Mouse (Mus musculus): Measurements from ENCODE around the gene Thsd4.

The Thsd4 gene

DNA sequence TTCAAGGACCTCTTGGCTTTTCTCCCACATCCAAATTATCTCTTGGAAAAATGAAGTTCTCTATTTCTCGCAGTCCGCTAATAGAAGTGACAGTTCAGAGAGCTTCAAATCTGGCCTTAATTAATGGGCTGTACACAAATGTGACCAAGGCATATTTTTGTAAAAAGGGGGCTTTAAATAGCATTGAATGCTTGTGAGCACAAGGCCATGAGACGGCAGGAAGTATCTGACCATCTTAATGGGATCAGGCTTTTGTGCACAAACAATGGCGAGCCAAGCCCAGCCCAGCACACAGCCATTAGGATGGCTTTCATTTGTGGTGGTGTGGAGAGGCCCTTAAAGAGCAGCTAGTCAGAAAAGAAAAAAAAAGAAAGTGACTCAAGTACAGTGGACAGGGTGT lies 445.4 kb downstream of the Thsd4 start:
- DNase-seq (ENCODE audit: low spot score in 2 of 2), result no peak

DNA sequence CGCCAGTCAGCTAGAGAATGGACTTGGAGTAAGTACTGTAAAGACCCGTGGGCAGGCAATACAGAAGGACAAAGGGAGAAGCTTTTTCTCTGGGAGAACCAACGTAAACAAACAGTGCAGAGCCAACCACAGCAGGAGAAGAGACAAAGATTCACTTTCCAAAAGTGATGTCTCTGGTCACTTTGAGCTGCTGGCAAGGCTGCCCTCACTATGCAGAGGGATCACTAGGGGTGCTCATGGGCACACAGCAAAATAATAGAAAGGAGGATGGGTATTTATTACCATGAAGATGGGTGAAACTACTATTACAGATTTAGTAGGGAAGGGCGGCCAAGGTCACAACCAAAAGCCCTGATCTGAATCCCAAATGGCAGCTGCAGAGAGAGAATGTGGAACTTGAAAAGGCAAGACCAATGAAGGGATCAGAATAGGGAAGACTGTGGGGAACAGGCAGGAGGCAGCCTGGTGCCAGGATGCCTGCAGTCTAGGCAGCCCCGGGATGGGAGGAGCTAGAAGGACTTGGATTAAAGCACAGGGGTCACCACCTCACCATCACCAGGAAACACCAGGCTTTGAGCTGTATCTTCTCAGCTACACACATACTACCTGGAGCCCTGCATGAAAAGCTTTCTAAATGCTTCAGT lies 450.1 kb downstream of the Thsd4 start:
- no peak for DNase-seq (ENCODE audit: low spot score in 2 of 2)

DNA sequence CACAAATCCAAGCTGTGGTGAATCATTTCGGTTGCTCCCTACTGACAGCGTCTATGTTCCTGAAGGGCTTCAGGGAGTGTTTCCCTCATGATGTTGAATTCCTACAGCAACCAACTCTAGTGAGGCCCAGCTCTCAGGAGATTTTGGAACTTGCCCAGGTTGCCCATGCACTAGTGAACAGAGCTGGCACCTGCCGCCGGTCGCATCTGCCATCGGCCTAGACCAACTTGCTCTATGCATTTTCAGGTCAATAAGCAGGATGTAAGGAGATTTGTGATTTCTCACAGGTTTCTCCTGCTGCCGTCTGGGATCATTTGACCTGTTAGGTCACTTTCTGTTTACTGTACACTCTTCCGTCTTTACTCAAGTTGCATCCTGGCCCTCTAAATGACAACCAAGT lies 454.6 kb downstream of the Thsd4 start:
- DNase-seq (ENCODE audit: low spot score in 2 of 2), result no peak

DNA sequence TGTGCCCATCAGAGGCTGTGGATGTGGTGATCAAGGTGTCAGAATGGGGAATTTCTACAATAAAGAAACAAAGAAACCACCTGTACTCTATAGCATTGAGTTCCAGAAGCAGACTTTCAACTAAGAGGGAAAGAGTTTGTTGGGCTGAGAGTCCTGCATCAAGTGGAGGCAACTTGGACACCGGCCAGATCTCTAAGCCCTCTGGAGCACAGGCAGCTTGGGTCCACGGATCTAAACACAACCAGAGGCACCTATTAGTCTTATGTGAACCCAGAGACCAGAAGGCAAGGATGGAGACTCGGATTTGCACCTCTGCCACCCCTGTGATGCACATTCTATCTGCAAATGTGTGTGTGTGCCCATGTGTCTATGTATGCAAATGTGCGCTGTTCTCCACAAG lies 456.7 kb downstream of the Thsd4 start:
- no peak for DNase-seq (ENCODE audit: low spot score in 2 of 2)

DNA sequence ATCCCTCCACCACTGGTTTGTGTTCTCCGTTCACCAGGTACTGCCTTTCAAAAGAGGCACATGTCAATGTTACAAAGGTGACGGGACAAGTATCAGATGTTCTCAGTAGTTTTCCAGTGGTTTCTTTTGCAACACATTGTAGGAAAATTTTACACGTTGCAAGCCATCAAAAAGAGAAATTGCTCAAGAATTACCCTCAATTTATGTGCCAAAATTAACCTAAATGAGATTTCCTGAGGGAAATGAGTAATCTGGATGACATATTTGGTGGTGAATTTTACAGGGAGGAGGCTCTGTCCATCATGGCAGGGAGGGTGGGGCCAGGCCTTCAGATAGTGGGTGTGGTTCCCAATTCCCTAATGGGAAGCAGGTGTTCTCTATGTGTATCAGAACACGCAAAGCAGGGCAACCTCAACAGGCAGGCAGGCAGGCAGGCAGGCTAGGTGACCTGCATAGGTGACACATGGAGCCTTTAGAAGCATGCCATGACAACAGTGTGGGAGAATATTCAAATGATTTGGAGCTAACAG lies 458.6 kb downstream of the Thsd4 start:
- no peak for DNase-seq (ENCODE audit: low spot score in 2 of 2)

DNA sequence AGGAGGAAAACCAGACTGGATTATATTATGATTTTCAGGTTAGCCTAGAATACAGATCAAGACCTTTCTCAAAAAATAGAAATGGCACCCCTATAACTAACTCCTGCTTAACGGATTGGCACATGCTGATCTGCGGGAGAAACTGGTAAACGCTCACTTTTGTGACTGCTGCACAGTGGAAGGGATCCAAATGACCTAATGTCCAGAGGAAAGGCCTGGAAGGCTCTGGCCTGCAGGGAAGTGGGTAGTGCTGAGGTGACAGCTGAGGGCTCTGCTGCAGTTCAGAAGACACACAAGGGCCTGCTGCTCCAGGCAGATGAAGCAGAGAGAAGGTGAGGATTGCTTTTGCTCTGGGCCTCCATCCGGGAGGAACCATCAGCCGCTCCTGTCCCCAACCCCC lies 465.7 kb downstream of the Thsd4 start:
- DNase-seq (ENCODE audit: low spot score in 2 of 2), result no peak

DNA sequence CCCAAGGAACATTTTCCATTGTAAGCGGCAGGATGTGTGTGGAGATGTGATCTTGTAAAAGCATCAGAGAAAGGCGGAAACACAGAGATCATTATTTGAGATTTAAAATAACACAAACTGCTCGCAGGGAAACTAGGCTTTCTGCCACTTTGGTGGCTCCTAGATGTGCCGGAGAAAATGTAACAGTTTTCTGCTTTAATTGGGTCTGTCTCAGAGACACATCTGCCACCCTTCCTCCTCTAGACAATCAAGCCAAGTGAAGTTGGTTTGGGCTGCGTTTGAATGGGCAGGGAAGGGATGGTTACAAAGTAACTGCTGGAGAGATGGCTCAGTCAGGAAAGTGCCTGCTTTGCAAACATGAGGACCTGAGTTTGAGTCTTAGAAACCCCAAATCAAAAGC lies 466.9 kb downstream of the Thsd4 start:
- DNase-seq (ENCODE audit: low spot score in 2 of 2), result no peak

DNA sequence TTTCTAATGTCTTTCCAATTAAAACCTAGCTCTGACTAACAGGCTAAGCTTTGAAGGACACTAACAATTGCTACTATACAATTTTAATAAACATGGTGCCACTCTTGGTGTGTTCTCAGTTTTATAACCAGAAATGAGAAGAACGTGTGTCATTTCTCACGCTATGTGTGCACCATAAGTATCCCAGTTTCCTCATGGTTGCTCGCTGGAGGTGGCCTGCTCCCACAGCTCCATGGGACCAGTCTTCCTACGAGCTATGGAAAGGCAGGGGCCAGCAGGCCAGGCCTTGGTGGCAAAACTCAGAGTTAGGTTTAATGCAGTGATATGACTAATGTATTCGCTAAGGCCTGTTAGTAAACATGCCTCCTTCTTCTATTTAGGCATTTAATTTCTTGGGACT lies 468.7 kb downstream of the Thsd4 start:
- no peak for DNase-seq (ENCODE audit: low spot score in 2 of 2)

DNA sequence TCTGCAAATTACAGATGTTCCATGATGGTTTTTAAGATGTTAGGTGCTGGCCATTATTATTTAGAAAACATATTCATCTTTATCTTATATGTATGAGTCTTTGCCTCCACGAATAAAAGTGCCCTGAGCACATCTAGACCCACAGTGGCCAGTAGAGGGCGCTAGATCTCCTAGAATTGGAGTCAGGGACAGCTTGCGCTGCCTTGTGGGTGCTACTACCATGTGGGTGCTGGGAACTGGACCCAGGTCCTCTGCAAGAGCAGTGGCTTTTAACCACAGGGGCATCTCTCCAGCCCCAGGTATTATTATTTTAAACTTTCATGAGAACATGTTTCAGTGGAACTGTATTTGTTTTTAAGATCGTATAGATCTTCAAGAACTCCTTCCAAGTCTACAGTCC lies 469.4 kb downstream of the Thsd4 start:
- DNase-seq (ENCODE audit: low spot score in 2 of 2), result no peak

DNA sequence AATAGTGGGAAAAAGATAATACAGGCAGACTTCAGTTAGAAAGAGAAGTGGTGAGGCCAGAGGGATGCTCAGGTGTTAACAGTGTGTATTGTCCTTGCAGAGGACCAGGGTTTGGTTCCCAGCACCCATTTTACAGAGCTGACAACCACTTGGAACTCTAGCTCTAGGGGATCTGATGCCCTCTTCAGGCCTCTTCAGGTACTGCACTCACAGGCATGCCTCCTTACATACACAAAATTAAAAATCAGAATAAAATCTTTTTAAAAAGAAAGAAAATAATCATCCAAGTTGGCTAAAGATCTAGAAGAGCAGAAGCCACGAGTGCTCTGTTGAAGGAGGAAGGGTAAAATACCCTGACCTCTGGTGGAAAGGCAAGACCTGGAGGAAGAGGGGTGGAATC lies 478.7 kb downstream of the Thsd4 start:
- DNase-seq (ENCODE audit: low spot score in 2 of 2), result no peak

DNA sequence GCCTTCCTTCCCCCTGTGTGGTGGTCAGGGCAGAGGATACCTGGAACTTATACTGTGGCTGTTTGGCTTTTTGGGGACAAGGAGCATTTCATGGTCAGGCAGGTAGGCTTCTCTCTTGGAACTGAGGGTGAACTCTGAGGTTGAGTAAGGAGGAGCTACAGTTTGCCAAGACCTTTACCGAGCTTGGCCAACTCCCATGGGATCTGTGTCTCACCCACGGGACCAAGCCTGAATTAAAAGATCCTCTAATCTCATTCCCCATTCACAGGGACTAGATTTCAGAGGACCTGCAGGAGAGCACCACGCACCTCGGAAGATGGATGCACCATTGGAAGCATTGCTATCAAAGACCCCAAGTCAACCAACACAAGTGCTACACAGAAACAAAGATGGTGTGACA lies 487.0 kb downstream of the Thsd4 start:
- no peak for DNase-seq (ENCODE audit: low spot score in 2 of 2)

DNA sequence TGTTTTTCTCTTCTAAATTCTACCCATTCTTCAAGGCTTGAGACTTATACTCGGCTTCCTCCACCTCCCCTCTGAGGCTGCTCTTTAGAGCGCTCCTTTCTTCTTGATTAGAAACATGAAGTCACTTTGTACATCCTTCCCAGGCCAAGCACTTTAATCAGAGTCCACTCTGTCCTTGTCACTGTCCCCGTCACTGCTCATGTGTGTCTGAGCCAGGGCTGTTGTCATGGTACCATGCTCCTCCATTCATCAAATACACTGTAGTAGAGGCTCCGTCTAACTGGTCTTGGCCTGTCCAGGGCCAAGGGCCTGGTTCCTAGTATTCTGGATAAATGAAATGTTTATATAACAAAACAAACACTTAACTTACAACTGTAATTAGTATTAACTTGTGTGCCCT lies 494.6 kb downstream of the Thsd4 start:
- DNase-seq (ENCODE audit: low spot score in 2 of 2), result no peak

DNA sequence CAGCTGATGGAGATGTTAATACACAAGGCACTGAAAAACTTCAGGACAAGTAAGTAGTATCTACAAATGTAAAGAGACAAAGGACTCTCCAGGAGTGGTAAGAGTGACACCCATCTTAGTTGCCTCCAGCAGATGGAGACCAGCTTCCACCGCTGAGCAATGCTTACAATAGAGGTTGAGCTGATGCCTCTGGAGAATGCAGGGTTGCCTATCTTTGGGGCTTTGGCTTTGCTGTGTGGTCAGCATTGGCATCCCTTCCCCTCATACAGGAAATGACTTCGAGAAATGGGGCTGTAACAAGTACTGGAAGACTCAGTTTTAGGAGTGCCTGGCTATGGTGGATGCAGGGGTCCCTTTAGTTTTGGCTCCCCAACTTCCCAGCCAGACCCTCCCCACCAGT lies 495.1 kb downstream of the Thsd4 start:
- DNase-seq (ENCODE audit: low spot score in 2 of 2), result no peak

DNA sequence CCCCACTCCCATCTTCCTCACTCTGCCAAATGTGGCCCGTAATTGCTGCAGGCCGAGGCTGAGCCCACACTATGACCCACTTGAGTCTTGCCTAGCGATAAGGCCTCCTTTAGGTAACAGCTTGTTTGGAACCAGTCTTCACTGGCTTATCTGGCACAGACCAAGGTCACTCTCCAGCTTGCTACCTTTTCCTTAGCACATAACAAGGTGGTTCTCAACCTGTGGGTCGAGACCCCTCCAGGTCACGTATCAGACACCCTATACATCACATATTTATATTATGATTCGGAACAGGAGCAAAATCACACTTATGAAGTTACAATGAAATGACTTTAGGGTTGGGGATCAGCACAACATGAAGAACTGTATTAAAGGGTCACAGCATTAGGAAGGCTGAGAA lies 495.9 kb downstream of the Thsd4 start:
- DNase-seq (ENCODE audit: low spot score in 2 of 2), result no peak

DNA sequence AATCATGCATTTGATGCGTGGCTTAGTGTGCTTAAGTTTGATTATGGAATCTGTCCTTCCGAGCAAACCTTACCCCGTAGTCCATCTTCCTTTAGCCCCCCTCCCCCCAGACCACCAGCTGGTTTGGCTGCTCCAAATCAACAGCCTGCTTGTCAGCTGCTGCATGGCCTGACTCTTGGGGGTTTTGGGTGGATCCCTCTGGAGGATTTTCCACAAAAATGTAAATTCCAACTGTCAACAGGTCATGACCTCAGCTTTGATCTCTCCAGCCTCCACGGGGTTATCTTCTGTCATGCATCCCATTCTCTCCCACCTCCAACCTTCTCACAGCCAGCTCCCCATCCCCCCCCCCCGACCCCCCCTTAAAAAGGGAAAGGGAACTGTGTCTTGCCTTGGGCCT lies 496.9 kb downstream of the Thsd4 start:
- no peak for DNase-seq (ENCODE audit: low spot score in 2 of 2)

DNA sequence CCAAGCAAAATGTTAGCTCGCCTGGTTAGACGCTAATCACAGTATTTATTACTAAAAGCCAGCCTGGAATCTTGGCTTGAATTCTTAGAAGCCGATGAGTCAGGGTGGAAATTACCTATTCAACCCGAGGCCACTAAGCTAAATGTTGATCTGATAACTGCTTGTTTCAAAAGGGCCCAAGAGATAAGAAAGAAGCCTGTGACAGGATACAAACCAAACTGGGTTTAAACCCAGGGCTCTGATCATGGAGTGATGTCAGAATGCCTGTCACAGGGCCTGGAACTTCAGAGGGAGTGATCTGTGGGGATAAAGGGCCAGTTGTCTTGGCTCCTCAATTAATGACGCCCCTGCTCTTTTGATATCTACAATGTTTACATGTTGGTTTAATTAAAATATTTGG lies 497.3 kb downstream of the Thsd4 start:
- no peak for DNase-seq (ENCODE audit: low spot score in 2 of 2)

DNA sequence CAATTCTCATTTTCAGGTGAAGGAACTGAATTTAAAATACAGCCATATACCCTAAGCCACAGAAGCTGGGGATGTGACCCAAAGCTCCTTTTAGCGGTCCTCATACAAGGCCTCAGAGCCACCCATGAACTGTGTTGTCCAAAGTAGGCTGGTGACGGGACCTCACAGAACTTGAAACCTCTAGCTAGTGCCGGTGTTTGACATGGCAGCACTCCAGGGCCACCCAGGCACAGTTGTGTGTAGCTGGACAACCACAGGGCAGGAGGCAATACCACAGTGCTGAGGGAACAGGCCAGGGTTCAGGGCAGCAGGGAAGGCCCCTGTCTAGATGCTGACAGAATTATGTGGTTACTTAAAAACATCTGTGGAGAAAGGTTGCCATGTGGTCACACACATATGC lies 499.5 kb downstream of the Thsd4 start:
- no peak for DNase-seq (ENCODE audit: low spot score in 2 of 2)

DNA sequence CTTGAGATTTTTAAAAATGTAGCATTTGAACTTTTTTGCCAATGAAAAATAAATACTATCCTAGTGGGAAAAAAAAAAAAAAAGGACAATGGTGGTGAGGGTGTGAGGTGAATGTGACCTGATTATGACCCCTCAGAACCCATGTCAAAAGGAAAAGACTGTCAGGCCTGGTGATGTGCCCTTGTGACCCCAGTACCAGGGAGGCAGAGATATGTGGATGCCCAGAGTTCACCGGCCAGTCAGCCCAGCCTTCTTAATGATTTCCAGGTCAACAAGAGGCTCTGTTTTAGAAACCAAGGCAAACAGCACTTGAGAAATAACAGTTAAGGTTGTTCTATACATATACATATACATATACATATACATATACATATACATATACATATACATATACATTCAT lies 501.4 kb downstream of the Thsd4 start:
- DNase-seq (ENCODE audit: low spot score in 2 of 2), result no peak

DNA sequence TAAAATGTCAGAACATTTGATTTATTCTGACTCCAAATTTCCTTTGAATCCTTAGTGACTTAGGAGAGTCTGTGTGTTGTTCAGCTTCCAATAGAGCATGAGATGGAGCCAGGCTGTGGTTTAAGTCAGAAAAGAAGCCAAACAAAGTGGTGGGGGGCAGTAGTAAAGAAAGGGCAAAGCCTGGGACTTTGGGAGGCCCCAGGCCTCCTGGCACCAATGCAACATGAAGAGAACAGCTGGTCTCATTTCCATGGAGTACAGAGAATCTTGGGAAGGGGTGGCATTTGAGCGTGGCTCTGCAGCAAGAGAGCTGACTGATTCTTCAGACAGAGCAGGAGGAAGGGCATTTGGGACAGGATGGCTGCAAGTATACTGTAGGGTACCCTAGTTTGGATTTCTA lies 511.6 kb downstream of the Thsd4 start:
- no peak for DNase-seq (ENCODE audit: low spot score in 2 of 2)

DNA sequence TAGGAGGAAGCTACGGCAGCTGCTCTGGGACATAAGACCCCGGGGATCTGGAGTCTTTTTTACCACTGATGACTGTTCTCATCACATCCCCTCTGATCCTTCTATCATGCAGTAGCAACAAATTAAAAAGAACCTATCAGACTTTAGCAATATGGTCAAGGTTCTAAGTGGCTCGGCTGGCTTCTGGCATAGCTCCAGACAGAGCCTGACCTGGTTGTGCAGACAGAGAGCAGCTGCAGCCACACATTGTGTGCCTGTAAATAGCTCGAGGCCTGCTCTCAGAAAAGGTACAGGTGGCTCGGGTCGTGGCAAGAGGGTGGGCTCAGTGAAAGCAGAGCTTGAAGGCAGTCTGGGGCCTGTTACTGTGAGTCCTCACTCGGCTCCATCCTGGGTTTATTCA lies 512.9 kb downstream of the Thsd4 start:
- DNase-seq (ENCODE audit: low spot score in 2 of 2), result no peak

DNA sequence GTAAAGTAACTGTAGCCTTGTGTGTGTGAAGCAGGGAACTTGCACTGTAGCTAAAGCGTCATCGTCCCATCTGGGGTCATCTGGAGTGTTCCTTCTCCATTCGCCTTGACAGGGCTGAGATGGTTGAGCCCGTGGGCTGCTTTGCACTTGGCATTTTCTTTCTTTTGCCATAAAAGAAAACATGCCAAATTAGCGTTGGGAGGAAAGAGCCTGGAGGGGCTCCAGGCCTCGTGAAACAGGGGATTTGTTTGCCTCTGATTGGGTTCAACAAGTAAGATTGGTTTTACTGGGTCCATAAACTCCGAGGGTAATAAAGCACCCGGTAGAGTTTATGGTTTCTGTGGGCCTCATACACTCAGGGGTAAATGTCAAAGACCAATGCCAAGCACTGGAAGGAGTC lies 519.5 kb downstream of the Thsd4 start:
- no peak for DNase-seq (ENCODE audit: low spot score in 2 of 2)

DNA sequence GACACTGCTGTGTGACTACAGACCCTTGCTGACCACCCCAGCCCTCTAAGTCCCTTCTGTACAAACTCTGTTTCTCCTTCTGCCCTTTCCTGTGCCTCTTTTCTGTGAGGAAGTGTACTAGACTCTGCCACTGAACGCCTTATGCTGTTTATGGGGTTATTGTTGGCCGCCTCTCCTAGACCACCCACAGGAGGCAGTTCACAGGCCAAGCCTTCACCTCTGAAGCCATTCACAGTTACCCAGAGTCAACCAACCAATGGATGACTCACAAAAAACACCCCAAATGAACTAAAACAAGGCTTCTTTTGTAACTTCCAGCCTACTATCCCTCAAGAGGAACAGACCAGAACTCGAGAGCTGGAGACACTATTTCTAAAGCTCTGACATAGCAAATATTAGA lies 520.4 kb downstream of the Thsd4 start:
- DNase-seq (ENCODE audit: low spot score in 2 of 2), result no peak

DNA sequence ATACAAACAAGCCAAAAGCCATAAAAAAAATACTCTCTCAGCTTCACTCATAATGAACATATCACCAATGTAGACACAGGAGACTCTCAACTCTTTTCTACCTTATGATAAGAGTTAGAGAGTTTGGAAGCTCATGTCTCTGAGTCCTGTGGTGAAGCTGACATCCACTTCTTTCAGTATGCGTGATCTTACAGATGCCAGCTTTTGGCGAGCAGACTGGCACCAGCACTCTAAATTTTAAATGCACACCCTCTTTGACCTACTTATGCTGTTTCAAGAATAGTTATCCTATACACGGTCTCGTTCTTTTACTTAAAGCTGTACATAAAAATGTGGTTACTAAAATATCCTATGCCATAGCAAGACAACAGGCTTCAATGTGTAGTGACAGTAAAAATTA lies 524.1 kb downstream of the Thsd4 start:
- DNase-seq (ENCODE audit: low spot score in 2 of 2), result no peak

DNA sequence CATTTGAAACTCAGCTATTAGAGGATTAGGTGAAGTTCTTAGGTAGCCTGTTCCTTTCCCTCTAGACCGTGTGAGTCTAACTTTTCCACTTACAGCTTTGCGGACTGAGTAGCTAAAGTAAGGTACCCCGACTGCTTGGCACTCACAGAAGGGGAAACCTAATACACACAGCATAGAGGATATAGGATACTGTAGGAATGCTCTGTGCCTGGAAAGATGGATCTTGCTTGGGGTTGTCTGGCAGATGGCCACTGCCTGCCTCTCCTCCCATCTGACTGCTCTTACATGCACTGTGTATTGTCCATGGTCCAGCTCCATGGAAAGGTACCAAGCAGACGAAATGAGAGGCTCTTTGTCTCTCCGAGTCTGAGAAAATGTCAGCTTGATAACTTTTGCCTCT lies 530.4 kb downstream of the Thsd4 start:
- DNase-seq (ENCODE audit: low spot score in 2 of 2), result no peak

Measured in spleen, postnatal 36 days (tissue).